Mouse (Mus musculus) monocyte, adult 59 days (primary cell): ENCODE measurements around the gene Med7. TPM values are rescaled to one million over a fixed set of nuclear protein-coding genes. Genes with fewer than 3 reads are reported as not detected.

Experiments used
- total RNA-seq, 2 experiments: library from RNA; stranded (reverse); gene quantifications; one replicate each; pipeline ENCODE4 v1.2.4; 2023

Gene Med7
- total RNA-seq, result 10 to 100 TPM; 59.0 to 69.3 TPM

DNA sequence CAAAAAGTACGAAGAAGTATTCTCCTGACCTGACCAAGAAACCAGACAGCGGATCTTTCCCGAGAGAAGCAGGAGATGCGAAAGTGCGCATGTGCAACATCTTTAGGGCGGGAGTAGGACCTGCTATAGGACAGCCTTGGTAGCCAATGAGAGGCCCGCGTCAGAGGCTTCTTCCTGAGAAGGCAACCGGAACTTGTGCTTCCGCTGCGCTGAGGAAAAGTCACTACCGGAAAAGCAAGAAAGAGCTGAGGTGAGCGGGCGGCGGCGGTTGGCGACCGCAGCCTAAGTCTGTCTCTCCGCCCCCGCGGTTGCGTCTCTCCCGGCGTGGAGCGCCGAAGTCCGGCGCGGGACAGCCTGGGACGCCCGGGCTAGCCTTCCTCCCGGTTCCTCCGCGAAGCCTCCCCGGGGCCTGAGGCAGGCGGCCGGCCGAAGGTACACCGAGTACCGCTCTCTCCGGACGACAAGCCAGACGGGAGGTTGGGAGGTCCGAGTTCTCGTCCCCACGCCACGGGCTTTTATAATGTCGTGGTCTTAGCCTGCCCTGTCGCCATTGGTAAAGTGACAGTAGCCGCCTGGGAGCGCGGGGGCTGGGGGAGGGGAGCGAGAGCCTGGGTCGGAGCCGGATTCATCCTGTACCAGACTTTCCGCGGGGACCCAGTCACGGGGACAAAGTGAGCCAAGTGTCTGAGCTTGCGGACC lies at the start of gene Med7:
Gene Med7, plus strand, starts transcription at position 166 of the 699 bp plus-strand sequence.

GRCm38 (mm10) chr11:46389336-46390117 lies 47.2 kb upstream of the Med7 start, which contains the start of gene Itk:
Itk (minus strand) TSS chr11:46389515.

DNA sequence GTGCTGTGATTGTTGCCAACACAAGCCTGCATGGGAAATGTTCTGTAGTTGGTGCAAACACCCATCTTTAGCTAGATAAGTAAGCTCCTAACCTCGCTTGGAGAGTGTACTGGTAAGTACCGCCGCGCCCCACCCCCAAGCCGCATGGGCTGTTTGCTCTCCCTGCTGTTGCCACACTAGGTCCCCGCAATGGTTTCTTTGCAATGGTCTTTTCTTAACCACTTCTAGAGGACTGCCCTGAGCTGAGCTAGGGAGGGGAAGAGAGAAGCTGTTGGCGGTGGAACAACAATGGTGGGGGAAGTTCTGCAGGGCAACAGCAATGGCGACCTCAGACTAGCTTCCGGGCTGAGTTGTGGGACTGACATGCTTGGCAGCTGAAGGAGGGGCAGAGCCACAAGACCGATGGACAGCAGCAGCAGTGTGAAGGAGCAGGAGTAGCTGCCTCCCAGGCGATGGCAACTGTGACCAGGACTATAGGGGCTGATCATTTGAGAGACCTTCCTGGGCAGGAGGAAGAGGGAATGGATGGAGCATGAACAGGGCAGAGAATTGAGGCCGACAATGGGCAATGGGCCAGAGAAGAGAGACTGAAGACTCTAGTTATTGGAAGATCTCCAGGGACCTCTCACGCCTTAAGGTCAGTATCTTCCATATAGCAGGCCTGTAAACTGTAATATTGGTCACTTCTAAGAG lies 40.4 kb upstream of the Med7 start, which contains the start of gene Fam71b:
Gene Fam71b, plus strand, starts transcription at position 393 of the 693 bp plus-strand sequence.

DNA sequence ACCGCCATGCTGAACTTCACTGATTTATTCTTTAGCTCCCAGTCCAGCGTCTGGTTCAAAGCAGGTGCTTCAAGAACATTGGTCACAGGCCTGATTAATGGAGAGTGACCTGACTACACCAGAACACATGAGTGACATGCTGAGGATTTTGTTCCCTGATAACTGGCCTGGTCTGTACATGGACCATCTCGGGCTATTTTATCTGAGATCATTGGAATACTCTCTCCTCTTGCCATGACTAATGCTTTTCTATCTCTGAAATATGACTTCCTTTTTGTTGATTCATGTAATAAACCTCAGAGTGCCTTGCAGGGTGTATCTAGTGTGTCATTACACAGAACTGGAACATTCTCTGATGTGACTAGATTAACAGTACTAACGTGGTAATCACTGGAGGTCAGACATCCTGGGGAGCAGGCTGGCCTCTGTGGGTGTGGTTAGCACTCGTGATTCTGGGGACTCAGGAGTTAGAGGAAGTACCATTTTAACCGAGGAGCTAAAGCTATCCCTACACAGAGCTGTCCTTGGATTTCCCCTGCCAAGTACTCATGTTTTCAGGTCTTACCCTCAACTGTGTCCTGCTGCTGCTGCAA lies 17.8 kb downstream of the Med7 start, which contains the start of gene Havcr2:
Gene Havcr2, plus strand, starts transcription at position 483 of the 593 bp plus-strand sequence.

Other genes with a start within 250 kb of the Med7 start
- not detected for gene Fndc9, start 201.4 kb upstream of the Med7 start, total RNA-seq
- gene Cyfip2, start 124.1 kb upstream of the Med7 start, total RNA-seq, result 100 to 1,000 TPM; 108 to 116 TPM
- 1 to 10 TPM; 1.9 to 3.6 TPM for gene Itk, start 47.4 kb upstream of the Med7 start, total RNA-seq
- not detected for gene Fam71b, start 40.4 kb upstream of the Med7 start, total RNA-seq
- gene Havcr2, start 18.0 kb downstream of the Med7 start, total RNA-seq, result 10 to 100 TPM; 43.2 to 47.0 TPM
- gene Gm12169, start 87.3 kb downstream of the Med7 start, total RNA-seq, result not detected
- gene BC053393, start 134.6 kb downstream of the Med7 start, total RNA-seq, result not detected
- gene Dppa1, start 192.3 kb downstream of the Med7 start, total RNA-seq, result not detected